Mouse (Mus musculus): ENCODE results near the gene Fam43b. TPM values are rescaled to one million over a fixed set of nuclear protein-coding genes. Genes with fewer than 3 reads are reported as not detected.

Fam43b gene
- polyA plus RNA-seq, 1 experiment from 2014 or later = not detected

DNA sequence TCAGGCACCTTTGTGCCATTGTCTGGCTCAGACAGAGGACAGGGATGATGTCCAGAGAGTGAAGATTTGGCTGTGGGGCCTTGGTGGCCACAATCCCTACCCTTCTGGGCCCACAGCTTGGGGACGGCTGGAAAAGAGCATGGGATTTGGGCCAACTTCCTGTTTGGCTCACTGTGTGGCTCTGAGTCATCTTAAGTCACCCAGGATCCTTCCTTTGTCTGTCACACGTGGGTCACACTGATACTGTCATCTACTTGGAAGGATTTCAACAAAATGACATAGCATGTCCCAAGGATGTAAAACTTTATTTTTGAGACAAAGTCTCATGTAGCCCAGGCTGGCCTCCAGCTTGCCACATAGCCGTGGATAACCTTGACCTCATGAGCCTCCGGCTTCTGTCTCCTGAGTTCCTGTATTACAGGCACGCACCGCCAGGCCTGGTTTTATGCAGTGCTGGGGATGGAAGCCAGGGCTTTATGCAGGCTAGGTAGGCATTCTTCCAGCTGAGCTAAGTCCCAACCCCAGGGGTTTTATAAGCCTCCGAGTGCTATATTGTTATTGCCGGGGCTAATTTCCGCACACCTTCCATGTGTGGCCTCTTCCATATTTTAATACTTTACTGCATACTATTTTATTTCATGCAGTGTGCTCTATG is 51.3 kb downstream of the Fam43b start:
- Histone ChIP-seq H3K9ac (replicated peaks) (no peak overlapping the region), H3K27me3 (no peaks in the 10 kb centered on the region), H3K36me3 (no peaks in the 10 kb centered on the region), H3K4me2 (no peak overlapping the region), H3K4me1 (replicated peaks) (0 out of 2 replicates have a peak, but pooled peaks cover 3% of the 10 kb centered on the region), H3K9me3 (no peaks in the 10 kb centered on the region), H3K27ac (no peak overlapping the region), H3K4me3 (replicated peaks) (no peak overlapping the region)
- WGBS = 77% methylated on average over 9 of the region's 9 CpGs
- no peak for ATAC-seq (ENCODE audit: insufficient number of reproducible peaks, insufficient read depth, low FRiP score, low TSS enrichment, low read depth)

Other genes starting within 250 kb of the Fam43b start
- gene Hp1bp3, start 180.2 kb downstream of the Fam43b start, polyA plus RNA-seq (2016; fragmentation: Nextera tagmentation; extraction: Ambion mirVana) = 193 and 207 TPM in 2 replicates
- gene Sh2d5, start 146.1 kb downstream of the Fam43b start, polyA plus RNA-seq (2016; fragmentation: Nextera tagmentation; extraction: Ambion mirVana) = 0.87 and 1.9 TPM in 2 replicates
- 1.0 and 1.3 TPM in 2 replicates for gene Kif17, start 146.1 kb downstream of the Fam43b start, polyA plus RNA-seq (2016; fragmentation: Nextera tagmentation; extraction: Ambion mirVana)
- gene Ddost, start 91.8 kb downstream of the Fam43b start, polyA plus RNA-seq (2016; fragmentation: Nextera tagmentation; extraction: Ambion mirVana) = 289 and 299 TPM in 2 replicates
- 55.8 and 57.4 TPM in 2 replicates for gene Pink1, start 70.2 kb downstream of the Fam43b start, polyA plus RNA-seq (2016; fragmentation: Nextera tagmentation; extraction: Ambion mirVana)
- gene Cda, start 28.5 kb downstream of the Fam43b start, polyA plus RNA-seq (2016; fragmentation: Nextera tagmentation; extraction: Ambion mirVana) = 4.0 and 4.2 TPM in 2 replicates
- 15.4 and 20.8 TPM in 2 replicates for gene Mul1, start 38.1 kb upstream of the Fam43b start, polyA plus RNA-seq (2016; fragmentation: Nextera tagmentation; extraction: Ambion mirVana)
- 1.2 and 1.6 TPM in 2 replicates for gene Camk2n1, start 57.8 kb upstream of the Fam43b start, polyA plus RNA-seq (2016; fragmentation: Nextera tagmentation; extraction: Ambion mirVana)
- 0.15 TPM in 1 of 2 replicates, not detected in the other for gene Vwa5b1, start 239.4 kb upstream of the Fam43b start, polyA plus RNA-seq (2016; fragmentation: Nextera tagmentation; extraction: Ambion mirVana)

Measured in limb, embryonic 12.5 days (tissue).